Mouse (Mus musculus): Measurements from ENCODE around the gene Rnf121. TPM values are rescaled to one million over a fixed set of nuclear protein-coding genes. Genes with fewer than 3 reads are reported as not detected.
"Not testable (repeated sequence)": the region's sequence is repeated elsewhere in the genome, so short reads cannot be mapped to it uniquely, and the experiment has no call there.

Gene Rnf121
- total RNA-seq, 2 experiments from 2014 or later: 5.0 to 7.5 TPM

- ATAC-seq (replicated peaks; ENCODE audit: low FRiP score, poor library complexity, severe bottlenecking): peak; percentile 60
These were observed 11.5 kb upstream of the Rnf121 start for GRCm38 (mm10) chr7:102076714-102077296.

DNA sequence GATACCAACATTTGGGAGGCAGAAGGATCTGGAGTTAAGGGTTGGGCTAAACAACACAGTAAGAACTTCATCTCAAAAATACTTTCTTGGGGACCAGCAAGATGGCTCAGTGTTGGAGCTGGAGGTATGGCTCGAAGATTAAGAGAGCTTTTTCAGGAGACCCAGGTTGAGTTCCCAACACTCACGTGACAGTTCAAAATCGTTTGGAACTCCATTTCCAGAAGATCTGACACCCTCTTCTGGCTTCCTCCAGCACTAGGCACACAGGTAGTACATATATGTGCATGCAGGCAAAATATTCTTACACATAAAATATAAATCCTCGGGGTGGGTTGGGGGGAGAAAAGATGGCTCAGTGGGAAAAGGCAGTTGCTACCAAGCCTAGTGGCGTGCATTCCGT, 1.1 kb upstream of the Rnf121 start:
- ATAC-seq (replicated peaks; ENCODE audit: low FRiP score, poor library complexity, severe bottlenecking): no peak

GRCm38 (mm10) chr7:102064655-102065045, 619 bp downstream of the Rnf121 start:
- 0 out of 2 replicates have a peak, but pooled peaks have one; percentile 12 for ATAC-seq (replicated peaks; ENCODE audit: low FRiP score, poor library complexity, severe bottlenecking)

DNA sequence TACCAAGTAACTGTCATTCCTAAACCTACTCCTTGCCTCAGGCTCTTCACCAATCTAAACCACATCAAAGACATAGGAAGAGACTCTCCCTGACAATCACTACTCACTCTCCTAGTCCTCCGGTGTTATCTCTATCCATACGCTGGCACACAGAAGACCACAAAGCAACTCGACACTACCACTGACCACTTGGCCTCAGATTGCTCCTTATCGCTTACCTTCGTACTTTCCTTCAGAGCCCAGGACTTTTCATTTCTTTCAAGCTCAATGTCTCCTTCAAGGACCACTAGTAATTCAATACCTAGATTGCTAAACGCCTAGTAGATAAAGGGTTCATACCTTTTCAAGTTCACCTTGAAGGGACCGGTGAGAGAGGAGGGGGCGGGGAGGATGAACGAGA, 1.4 kb downstream of the Rnf121 start:
- no peak for ATAC-seq (replicated peaks; ENCODE audit: low FRiP score, poor library complexity, severe bottlenecking)

- ATAC-seq (replicated peaks; ENCODE audit: low FRiP score, poor library complexity, severe bottlenecking): no peak
These were observed 3.1 kb downstream of the Rnf121 start for GRCm38 (mm10) chr7:102062203-102062602.

- no peak for ATAC-seq (replicated peaks; ENCODE audit: low FRiP score, poor library complexity, severe bottlenecking)
These were observed 3.9 kb downstream of the Rnf121 start for GRCm38 (mm10) chr7:102061353-102061752.

DNA sequence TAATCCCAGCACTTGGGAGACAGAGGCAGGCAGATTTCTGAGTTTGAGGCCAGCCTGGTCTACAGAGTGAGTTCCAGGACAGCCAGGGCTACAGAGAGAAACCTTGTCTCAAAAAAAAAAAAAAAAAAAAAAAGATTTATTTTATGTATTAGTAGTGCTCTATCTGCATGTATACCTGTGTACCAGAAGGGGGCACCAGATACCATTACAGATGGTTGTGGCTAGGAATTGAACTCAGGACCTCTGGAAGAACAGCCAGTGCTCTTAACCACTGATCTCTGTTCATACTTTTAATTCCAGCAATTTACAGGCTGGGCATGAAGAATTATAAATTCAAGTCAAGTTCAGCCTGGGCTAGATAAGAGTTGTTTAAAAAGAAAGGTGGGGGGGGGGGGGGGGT, 16.7 kb downstream of the Rnf121 start:
- not testable (repeated sequence) for ATAC-seq (replicated peaks; ENCODE audit: low FRiP score, poor library complexity, severe bottlenecking)

DNA sequence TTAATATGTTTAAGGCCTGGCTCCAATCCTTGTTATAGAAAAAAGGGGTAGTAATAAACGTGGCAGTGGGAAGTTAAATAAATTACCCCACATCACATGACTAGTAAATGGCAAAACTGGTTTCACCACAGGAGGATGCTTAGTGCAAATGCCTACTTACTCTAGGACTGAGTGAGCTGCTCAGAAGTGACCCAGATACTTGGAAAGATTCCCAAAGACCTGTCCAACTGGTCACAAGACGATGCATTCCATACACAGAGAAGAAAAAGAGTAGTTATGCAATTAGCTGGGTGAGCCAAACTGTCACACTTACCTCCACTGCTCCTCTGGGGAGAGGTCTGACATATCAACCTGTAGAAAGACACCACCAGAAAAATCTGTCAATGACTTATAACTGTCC, 23.0 kb downstream of the Rnf121 start:
- no peak for ATAC-seq (replicated peaks; ENCODE audit: low FRiP score, poor library complexity, severe bottlenecking)

DNA sequence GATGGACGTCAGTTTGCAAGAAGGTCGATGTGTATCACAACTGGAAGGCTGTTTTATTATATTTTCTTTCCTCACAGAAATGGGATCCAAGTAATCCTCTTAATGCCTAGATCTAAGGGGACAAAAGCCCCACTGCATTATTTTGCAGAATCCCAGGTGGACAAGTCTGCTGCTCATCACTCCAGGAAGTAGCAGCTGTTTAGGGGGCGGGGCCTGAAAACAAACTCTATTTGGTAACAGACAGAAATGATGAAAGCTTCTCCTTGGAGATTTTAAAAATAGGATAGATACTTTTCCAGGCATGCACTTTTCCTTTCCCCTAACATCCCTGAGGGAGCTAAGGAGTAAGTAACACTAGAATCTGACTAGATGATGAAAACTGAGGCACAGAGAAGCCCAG, 28.0 kb downstream of the Rnf121 start:
- no peak for ATAC-seq (replicated peaks; ENCODE audit: low FRiP score, poor library complexity, severe bottlenecking)

GRCm38 (mm10) chr7:102035534-102035933, 29.7 kb downstream of the Rnf121 start:
- ATAC-seq (replicated peaks; ENCODE audit: low FRiP score, poor library complexity, severe bottlenecking): no peak

GRCm38 (mm10) chr7:102034904-102035303, 30.4 kb downstream of the Rnf121 start:
- no peak for ATAC-seq (replicated peaks; ENCODE audit: low FRiP score, poor library complexity, severe bottlenecking)

GRCm38 (mm10) chr7:102025187-102026119, 39.8 kb downstream of the Rnf121 start:
- 0 out of 2 replicates have a peak, but pooled peaks have one; percentile 66 for ATAC-seq (replicated peaks; ENCODE audit: low FRiP score, poor library complexity, severe bottlenecking)

GRCm38 (mm10) chr7:102023821-102024220, 41.4 kb downstream of the Rnf121 start:
- ATAC-seq (replicated peaks; ENCODE audit: low FRiP score, poor library complexity, severe bottlenecking): no peak

DNA sequence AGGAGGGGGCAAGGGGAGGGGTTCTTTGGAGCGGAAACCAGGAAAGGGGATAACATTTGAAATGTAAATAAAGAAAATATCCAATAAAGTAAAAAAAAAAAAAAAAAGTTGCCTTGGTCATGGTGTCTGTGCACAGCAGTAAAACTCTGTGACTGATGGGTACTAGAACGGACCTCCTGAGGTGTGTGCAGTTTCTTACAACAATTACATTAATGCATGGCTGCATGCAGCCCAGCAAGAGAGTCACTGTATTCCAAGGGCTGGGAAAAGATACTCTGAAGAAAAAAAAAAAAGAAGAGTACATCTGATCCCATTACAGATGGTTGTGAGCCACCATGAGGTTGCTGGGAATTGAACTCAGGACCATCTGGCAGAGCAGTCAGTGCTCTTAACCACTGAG, 44.3 kb downstream of the Rnf121 start:
- not testable (repeated sequence) for ATAC-seq (replicated peaks; ENCODE audit: low FRiP score, poor library complexity, severe bottlenecking)

DNA sequence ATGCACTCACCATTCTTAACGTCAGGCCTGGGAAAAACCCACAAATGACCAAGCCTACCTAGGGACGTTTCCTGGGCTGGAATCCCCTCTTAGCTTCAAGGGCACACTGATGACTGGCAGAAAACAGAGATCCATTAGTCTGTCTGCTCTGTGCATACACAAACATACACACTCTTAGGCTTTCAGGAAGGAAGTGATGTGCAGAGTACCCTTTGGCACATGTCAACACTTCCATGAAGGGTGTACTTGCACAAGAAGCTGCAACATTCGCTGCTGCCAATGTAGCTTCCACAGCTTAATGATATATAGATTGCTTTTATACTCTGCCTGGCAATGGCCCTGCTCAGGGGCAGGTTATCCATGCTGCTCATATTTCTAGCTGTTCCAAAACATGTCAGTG, 45.9 kb downstream of the Rnf121 start:
- no peak for ATAC-seq (replicated peaks; ENCODE audit: low FRiP score, poor library complexity, severe bottlenecking)

DNA sequence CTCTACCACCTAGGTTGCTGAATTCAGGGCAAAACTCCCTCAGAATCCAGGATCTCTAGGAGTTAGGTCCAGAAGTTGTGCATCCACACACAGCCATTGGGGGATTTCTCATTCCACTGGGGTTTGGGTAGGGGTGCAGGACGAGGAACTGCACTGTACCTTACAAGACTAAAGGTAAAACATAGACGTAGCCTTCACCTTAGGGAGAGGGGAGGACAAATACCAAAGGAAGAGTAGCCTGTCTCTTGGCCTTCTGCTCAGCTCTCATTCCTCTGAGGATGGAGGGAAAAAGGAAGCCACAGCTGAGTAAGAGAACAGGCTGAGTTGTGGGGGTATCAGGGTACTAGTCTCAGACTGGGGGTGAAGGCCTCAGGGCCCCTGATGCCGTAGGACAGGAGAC, 46.7 kb downstream of the Rnf121 start, which contains the start of gene Il18bp:
TSS of gene Il18bp (minus strand) at position 101 of the 400 bp plus-strand sequence.
- no peak for ATAC-seq (replicated peaks; ENCODE audit: low FRiP score, poor library complexity, severe bottlenecking)

DNA sequence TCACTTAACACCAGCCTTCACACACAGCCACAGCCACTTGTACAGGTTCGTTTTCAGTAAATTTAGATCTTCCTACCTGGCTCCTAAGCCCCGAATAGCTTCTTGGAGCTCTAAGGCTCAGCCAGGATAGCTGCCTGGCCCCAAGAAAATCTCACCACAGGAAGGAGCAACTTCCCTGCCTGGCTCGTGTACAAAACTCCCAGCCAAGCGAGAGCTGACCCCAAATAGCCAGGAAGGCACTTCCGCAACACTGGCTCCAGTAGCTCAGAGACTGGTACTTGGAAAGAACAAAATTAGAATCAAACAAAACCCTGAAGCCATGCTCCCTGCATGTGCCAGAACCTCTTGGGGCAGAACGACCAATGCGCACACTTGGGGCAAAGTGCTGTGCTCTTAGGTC, 47.2 kb downstream of the Rnf121 start:
- no peak for ATAC-seq (replicated peaks; ENCODE audit: low FRiP score, poor library complexity, severe bottlenecking)

GRCm38 (mm10) chr7:102017452-102017851, 47.8 kb downstream of the Rnf121 start:
- ATAC-seq (replicated peaks; ENCODE audit: low FRiP score, poor library complexity, severe bottlenecking): no peak

GRCm38 (mm10) chr7:102016936-102017335, 48.3 kb downstream of the Rnf121 start:
- no peak for ATAC-seq (replicated peaks; ENCODE audit: low FRiP score, poor library complexity, severe bottlenecking)

DNA sequence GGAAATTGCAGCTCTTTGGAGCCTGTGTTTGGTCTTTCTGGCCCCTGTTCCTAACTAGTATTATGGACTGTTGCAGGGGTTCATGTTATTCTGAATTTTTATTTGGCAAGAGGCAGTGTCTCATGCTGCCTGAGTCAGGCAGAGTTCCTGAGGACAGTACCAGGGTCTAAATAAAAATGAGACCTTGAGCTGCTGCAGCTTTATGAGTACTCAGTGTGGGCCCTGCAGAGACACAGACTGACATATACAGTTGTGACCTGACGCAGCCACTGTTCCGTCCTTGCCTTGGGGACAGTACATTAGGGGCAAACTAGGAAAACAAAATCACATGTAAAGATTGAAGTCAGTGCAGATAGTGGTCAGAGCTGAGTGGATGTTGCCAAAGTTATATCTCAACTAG, 50.3 kb downstream of the Rnf121 start:
- no peak for ATAC-seq (replicated peaks; ENCODE audit: low FRiP score, poor library complexity, severe bottlenecking)

GRCm38 (mm10) chr7:102013416-102013815, 51.9 kb downstream of the Rnf121 start:
- no peak for ATAC-seq (replicated peaks; ENCODE audit: low FRiP score, poor library complexity, severe bottlenecking)

All from erythroid progenitor cell, adult 5-6 weeks (primary cell).